Mouse (Mus musculus) thymus, adult 2 months (tissue): Measurements from ENCODE around the gene Hint3. TPM values are rescaled to one million over a fixed set of nuclear protein-coding genes. Genes with fewer than 3 reads are reported as not detected.

ENCODE experiments used
- DNase-seq: peaks from one replicate; pipeline ENCODE4 v3.0.0; 2021
- H3K27ac ChIP-seq: fragments of 200-500 bp; 2 replicates; pipeline ENCODE4 v1.5.1; 2012; ENCODE audit warnings: low read length, control low read depth; ENCODE audit not compliant: control insufficient read depth, insufficient read depth
- H3K27me3 ChIP-seq: fragments of 200-500 bp; 2 replicates; pipeline ENCODE4 v1.6.1; 2012; ENCODE audit warnings: mild to moderate bottlenecking, low read length, moderate library complexity, mixed read lengths; ENCODE audit not compliant: control insufficient read depth, insufficient read depth
- H3K36me3 ChIP-seq: fragments of 200-500 bp; 2 replicates; pipeline ENCODE4 v1.6.1; 2012; ENCODE audit warnings: mild to moderate bottlenecking, low read length, moderate library complexity; ENCODE audit not compliant: control insufficient read depth, insufficient read depth
- H3K4me1 ChIP-seq: fragments of 200-500 bp; replicated peaks from 2 replicates; pipeline ENCODE4 v1.6.1; 2012; ENCODE audit warnings: low read length; ENCODE audit not compliant: control insufficient read depth, insufficient read depth
- H3K4me3 ChIP-seq: fragments of 200-500 bp; 2 replicates; pipeline ENCODE4 v1.5.1; 2012; ENCODE audit warnings: mild to moderate bottlenecking, low read length, control low read depth, moderate library complexity; ENCODE audit not compliant: control insufficient read depth, insufficient read depth
- CTCF ChIP-seq: fragments of 200-500 bp; IDR thresholded peaks from 2 replicates; pipeline ENCODE4 v1.5.1; 2012; ENCODE audit warnings: mild to moderate bottlenecking, control low read depth, low read length, moderate library complexity, borderline replicate concordance; ENCODE audit not compliant: control insufficient read depth, poor library complexity, insufficient read depth; ENCODE audit errors: extremely low read depth
- POLR2A ChIP-seq: fragments of 200-500 bp; IDR thresholded peaks from 2 replicates; pipeline ENCODE4 v1.6.1; 2012; ENCODE audit warnings: mild to moderate bottlenecking, low read length, control low read depth, moderate library complexity; ENCODE audit not compliant: control insufficient read depth, poor library complexity, insufficient read depth; ENCODE audit errors: extremely low read depth
- whole genome bisulfite sequencing: fragments of 180-500 bp; shearing (Covaris S2); methylation state at CpG from one replicate; pipeline ENCODE4 v1.1.7; 2018; 5-methylcytosine and 5-hydroxymethylcytosine counted together
- polyA plus RNA-seq: library from polyadenylated mRNA; depleted of rRNA; stranded (reverse); fragments of >200 nt; gene quantifications from 2 replicates; pipeline ENCODE4 v1.2.3, GENCODE M21; 2012

Hint3 gene
- polyA plus RNA-seq, 1 experiment: 8.8 TPM

- H3K27me3 ChIP-seq: no peaks in the 10 kb centered on the region
- H3K27ac ChIP-seq: no peak overlapping the region
- H3K4me1 ChIP-seq: no peaks in the 10 kb centered on the region
- H3K36me3 ChIP-seq: peaks cover under 1% of the 10 kb centered on the region; the same call in 1 of the 2 replicates
- 92% methylated on average over 2 of the region's 2 CpGs for WGBS
- H3K4me3 ChIP-seq: no peak overlapping the region
- TF ChIP-seq POLR2A (no peak), CTCF (no peak)
- DNase-seq: no peak
Observed at GRCm38 (mm10) chr10:30608109-30608508, 21.3 kb downstream of the Hint3 start.

DNA sequence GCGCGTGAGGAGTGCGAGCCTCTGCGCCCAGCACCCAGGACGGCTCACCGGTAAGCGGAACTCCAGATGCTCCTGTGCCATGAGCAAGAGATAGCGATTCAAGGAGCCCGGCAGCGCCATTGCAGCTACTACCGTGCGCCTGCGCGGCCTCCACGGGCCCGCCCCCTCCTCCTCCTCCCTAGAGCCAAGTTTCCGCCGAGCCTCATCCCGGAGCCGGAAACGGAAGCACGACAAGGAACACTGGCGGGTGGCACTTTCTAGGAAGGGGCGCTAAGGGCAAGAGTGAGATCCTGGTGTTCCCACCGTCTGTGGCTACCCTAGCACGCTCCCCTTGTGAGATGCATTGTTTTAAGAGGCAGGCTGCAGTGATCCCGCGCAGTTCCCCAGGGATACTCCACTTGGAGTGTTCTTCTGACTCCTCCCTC is 28.9 kb downstream of the Hint3 start, which contains the start of gene Trmt11:
TSS of gene Trmt11 (minus strand) at position 208 of the 425 bp plus-strand sequence.
- peak; percentile 88 for DNase-seq
- WGBS: 1% methylated on average over 28 of the region's 28 CpGs
- TF ChIP-seq POLR2A (0 out of 2 replicates have a peak, but pooled peaks have one; percentile 51), CTCF (no peak)

DNA sequence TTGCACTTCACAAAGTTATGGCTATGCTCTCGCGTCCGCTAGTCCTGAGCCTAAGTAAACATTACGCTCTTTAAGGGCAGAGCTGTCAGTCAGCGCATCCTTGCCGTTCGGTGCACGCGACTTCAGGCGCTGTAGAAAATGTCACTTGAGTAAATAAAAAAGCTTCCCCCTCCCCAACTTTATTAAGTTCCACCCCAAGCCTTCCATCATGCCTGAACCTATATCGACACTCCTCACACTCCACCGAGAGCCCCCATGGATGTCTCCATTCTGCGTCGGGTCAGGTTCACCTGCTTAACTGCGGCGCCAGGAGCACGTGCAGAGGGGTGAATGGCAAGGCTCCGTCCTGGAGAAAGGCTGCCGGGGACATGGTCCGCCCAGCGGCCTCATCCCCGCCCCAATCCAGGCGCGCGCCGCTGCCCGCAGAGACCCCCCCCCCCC is 29.3 kb downstream of the Hint3 start:
- peak overlapping the region; percentile 60 for H3K4me3 ChIP-seq
- no peak for TF ChIP-seq POLR2A
- TF ChIP-seq CTCF: no peak
- no peaks in the 10 kb centered on the region for H3K27me3 ChIP-seq
- no peak for DNase-seq
- H3K27ac ChIP-seq: peak overlapping the region; percentile 12; the same call in 1 of the 2 replicates
- H3K4me1 ChIP-seq: peaks cover 2% of the 10 kb centered on the region; the same call in 1 of the 2 replicates
- WGBS: under 1% methylated on average over 27 of the region's 27 CpGs
- no peaks in the 10 kb centered on the region for H3K36me3 ChIP-seq

More for the DNA sequence above, 28.9 kb downstream of the Hint3 start, which contains the start of gene Trmt11:
- peaks cover 2% of the 10 kb centered on the region; the same call in 1 of the 2 replicates for H3K4me1 ChIP-seq
- peak within 1 kb of the TSS; percentile 37; the same call in 1 of the 2 replicates for H3K27ac ChIP-seq
- H3K27me3 ChIP-seq: no peaks in the 10 kb centered on the region
- H3K4me3 ChIP-seq: peak within 1 kb of the TSS; percentile 60
- H3K36me3 ChIP-seq: no peaks in the 10 kb centered on the region

GRCm38 (mm10) chr10:30587037-30587436 is 42.4 kb downstream of the Hint3 start:
- Histone ChIP-seq H3K4me1 (no peaks in the 10 kb centered on the region), H3K27ac (no peak overlapping the region), H3K27me3 (no peaks in the 10 kb centered on the region), H3K36me3 (peaks cover 3% of the 10 kb centered on the region; the same call in 1 of the 2 replicates), H3K4me3 (no peak overlapping the region)
- TF ChIP-seq CTCF (no peak), POLR2A (no peak)
- DNase-seq: no peak
- 83% methylated on average over 5 of the region's 5 CpGs for WGBS

GRCm38 (mm10) chr10:30585691-30586090 is 43.7 kb downstream of the Hint3 start:
- H3K36me3 ChIP-seq: peaks cover 3% of the 10 kb centered on the region; the same call in 1 of the 2 replicates
- H3K27ac ChIP-seq: no peak overlapping the region
- no peak overlapping the region for H3K4me3 ChIP-seq
- no peaks in the 10 kb centered on the region for H3K27me3 ChIP-seq
- 98% methylated on average over 1 of the region's 1 CpGs for WGBS
- H3K4me1 ChIP-seq: no peaks in the 10 kb centered on the region
- no peak for DNase-seq
- TF ChIP-seq CTCF (no peak), POLR2A (no peak)

- TF ChIP-seq POLR2A (no peak), CTCF (no peak)
- no peaks in the 10 kb centered on the region for H3K36me3 ChIP-seq
- no peak for DNase-seq
- H3K4me3 ChIP-seq: no peak overlapping the region
- H3K4me1 ChIP-seq: no peaks in the 10 kb centered on the region
- H3K27ac ChIP-seq: no peak overlapping the region
- WGBS: 95% methylated on average over 5 of the region's 5 CpGs
- no peaks in the 10 kb centered on the region for H3K27me3 ChIP-seq
Observed at GRCm38 (mm10) chr10:30577670-30578280, 51.7 kb downstream of the Hint3 start.
